Mouse (Mus musculus) left cerebral cortex, postnatal 4 days (tissue): Measurements from ENCODE around the gene Cldn14. TPM values are rescaled to one million over a fixed set of nuclear protein-coding genes. Genes with fewer than 3 reads are reported as not detected.

Experiments used
- DNase-seq: peaks from one replicate; pipeline ENCODE4 v3.0.0-alpha.2; 2022
- intact Hi-C: fragments of 180-260 bp; cut with DNase I; formaldehyde crosslinking; loops from one replicate; pipeline ENCODE4 v1.15.1; 2025
- total RNA-seq, 2 experiments: library from RNA; stranded (reverse); gene quantifications; 2 replicates each; pipeline ENCODE4 v1.2.3; 2021

Gene Cldn14
- total RNA-seq, 2 experiments from 2014 or later: not detected

DNA sequence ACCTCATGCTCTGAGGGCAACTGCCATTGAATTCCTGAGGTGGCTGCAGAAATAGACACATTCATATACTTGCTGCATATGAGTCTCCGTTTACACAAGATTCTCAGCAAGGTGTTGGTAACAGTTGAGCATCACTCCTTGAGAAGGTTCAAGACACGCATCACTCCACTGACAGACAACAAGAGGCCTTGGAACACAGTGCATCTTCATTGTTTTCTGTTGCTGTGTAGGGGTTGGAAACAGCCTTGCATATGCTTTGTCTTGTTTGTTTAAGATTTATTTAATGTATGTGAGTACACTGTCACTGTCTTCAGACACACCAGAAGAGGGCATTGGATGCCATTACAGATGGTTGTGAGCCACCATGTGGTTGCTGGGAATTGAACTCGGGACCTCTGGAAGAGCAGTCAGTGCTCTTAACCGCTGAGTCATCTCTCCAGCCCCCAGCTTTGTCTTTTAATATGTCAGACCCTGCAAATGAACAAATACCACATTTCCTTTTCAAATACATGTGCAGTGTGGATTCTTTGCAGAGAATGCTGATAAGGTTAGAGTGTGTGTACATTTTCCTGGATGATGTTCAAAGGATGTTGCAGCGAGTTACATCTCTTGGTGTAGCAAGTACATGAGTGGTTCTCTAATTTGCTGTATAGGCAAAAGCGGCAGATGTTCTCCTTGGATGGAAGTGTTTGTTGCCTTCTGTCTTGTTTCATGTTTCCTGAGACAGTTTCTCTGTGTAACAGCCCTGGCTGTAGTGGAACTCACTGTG, 130.8 kb downstream of the Cldn14 start:
- intact Hi-C loops: no loop called here
- DNase-seq: no peak

DNA sequence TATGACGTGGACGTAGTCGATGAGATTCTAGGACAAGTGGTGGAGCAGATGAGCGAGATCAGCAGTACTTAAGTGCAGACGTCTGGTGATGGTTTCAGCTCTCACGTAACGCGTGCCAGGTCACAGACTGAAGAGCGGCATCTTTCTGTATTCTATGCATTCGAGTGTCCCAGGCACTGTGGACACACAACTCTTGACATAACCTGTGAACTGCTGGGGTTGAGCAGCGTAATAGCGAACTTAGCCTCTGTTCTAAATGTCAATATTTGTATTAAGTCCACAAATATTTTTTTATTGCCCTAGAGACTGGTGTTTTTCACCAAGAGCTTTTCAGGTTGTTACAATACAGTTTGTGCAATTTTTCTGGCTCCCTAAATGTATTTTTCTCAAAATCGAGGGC, 133.8 kb downstream of the Cldn14 start:
- intact Hi-C loops: no loop called here
- no peak for DNase-seq

Other genes with a start within 250 kb of the Cldn14 start
- gene Morc3, start 176.7 kb downstream of the Cldn14 start, total RNA-seq: 10 to 100 TPM; 38.0 to 45.6 TPM
- gene Chaf1b, start 124.9 kb downstream of the Cldn14 start, total RNA-seq: 1 to 10 TPM; 7.6 to 8.2 TPM
- gene Sim2, start 76.1 kb upstream of the Cldn14 start, total RNA-seq: under 1 TPM in 1 of 2 experiments, not detected in 1; 0.12 TPM